Mouse (Mus musculus) neural tube, embryonic 13.5 days (tissue): Measurements from ENCODE around the gene Kank4. TPM values are rescaled to one million over a fixed set of nuclear protein-coding genes. Genes with fewer than 3 reads are reported as not detected.
"Not testable (repeated sequence)": the region's sequence is repeated elsewhere in the genome, so short reads cannot be mapped to it uniquely, and the experiment has no call there.

Experiments
- ATAC-seq: fragments of 200-750 bp; cut with Nextera tagmentation; 2 replicates; pipeline ENCODE4 v1.8.0; 2017; ENCODE audit warnings: low read depth, mild to moderate bottlenecking, moderate TSS enrichment, moderate library complexity
- H3K27ac ChIP-seq: fragments of 300-500 bp; sonication (generic); replicated peaks from 2 replicates; pipeline ENCODE4 v1.5.1; 2015; ENCODE audit warnings: moderate library complexity, mild to moderate bottlenecking, inconsistent platforms
- H3K27me3 ChIP-seq: fragments of 300-500 bp; sonication (generic); 2 replicates; pipeline ENCODE4 v1.6.1; 2015; ENCODE audit warnings: mild to moderate bottlenecking, inconsistent platforms
- H3K36me3 ChIP-seq: fragments of 300-500 bp; sonication (generic); 2 replicates; pipeline ENCODE4 v1.6.1; 2015; ENCODE audit warnings: mild to moderate bottlenecking, inconsistent platforms
- H3K4me1 ChIP-seq: fragments of 300-500 bp; sonication (generic); replicated peaks from 2 replicates; pipeline ENCODE4 v1.6.1; 2015; ENCODE audit warnings: inconsistent platforms
- H3K4me2 ChIP-seq: fragments of 300-500 bp; sonication (generic); 2 replicates; pipeline ENCODE4 v1.6.1; 2015; ENCODE audit warnings: inconsistent platforms, mild to moderate bottlenecking, moderate library complexity
- H3K4me3 ChIP-seq: fragments of 300-500 bp; sonication (generic); 2 replicates; pipeline ENCODE4 v1.5.1; 2015; ENCODE audit warnings: mild to moderate bottlenecking, inconsistent platforms
- H3K9ac ChIP-seq: fragments of 300-500 bp; sonication (generic); 2 replicates; pipeline ENCODE4 v1.6.1; 2015; ENCODE audit warnings: moderate library complexity, mild to moderate bottlenecking, inconsistent platforms
- H3K9me3 ChIP-seq: fragments of 300-500 bp; sonication (generic); 2 replicates; pipeline ENCODE4 v1.6.1; 2016; ENCODE audit warnings: inconsistent platforms
- WGBS: fragments of 180-500 bp; shearing (Covaris S2); methylation state at CpG from one replicate; pipeline ENCODE4 v1.1.7; 2015; 5-methylcytosine and 5-hydroxymethylcytosine counted together
- polyA plus RNA-seq: library from polyadenylated mRNA; unstranded; fragments of >200 nt; fragmentation: Nextera tagmentation; extraction: Ambion mirVana; gene quantifications from 2 replicates; pipeline ENCODE4 v1.2.1, GENCODE M21; 2015

Kank4 gene
- polyA plus RNA-seq, 1 experiment from 2014 or later = 0.47 TPM

DNA sequence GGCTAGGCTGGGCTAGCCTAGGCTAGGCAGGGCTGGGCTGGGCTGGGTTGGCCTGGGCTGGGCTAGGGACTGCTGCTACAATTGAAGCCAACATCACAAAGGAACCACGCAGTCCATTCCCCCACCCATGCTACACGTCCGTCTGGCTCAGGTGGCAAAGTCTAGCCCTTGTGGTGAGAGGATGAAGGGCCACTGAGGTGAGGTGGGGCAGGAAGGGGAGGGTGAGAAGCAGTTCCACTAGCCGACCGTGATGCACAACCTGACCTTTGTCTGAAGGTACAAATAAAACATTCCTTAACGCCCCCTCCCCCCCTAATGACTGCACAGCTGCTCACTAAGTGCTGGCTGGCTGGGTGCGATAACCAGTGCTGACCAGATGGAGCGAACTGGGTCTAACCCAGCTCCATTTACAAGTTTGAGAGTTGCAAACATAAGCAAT lies 28.4 kb upstream of the Kank4 start:
- H3K4me3 ChIP-seq = no peak overlapping the region
- H3K9me3 ChIP-seq = no peaks in the 10 kb centered on the region
- WGBS = 66% methylated on average over 8 of the region's 8 CpGs
- H3K36me3 ChIP-seq = no peaks in the 10 kb centered on the region
- no peak overlapping the region for H3K9ac ChIP-seq
- 0 out of 2 replicates have a peak, but pooled peaks cover under 1% of the 10 kb centered on the region for H3K4me1 ChIP-seq
- no peak overlapping the region for H3K4me2 ChIP-seq
- no peaks in the 10 kb centered on the region for H3K27me3 ChIP-seq
- ATAC-seq = no peak
- H3K27ac ChIP-seq = no peak overlapping the region

DNA sequence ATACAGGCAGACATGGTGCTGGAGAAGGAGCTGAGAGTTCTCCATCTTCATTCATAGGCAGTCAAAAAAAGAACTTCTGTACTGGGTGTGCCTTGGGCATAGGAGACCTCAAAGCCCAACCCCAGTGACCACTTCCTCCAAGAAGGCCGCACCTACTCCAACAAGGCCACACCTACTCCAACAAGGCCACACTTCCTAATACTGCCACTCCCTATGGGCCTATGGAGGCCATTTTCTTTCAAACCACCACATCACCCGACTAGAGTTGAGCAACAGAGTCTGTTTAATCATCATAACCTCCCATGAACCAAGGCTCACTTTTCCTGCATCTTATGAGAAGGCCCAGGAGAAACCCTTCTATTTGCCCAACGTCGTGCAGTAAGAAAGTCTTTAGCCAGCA lies 27.9 kb upstream of the Kank4 start:
- no peak overlapping the region for H3K9ac ChIP-seq
- 92% methylated on average over 4 of the region's 4 CpGs for WGBS
- ATAC-seq = no peak
- 0 out of 2 replicates have a peak, but pooled peaks cover 6% of the 10 kb centered on the region for H3K4me1 ChIP-seq
- H3K9me3 ChIP-seq = no peaks in the 10 kb centered on the region
- H3K4me3 ChIP-seq = no peak overlapping the region
- no peaks in the 10 kb centered on the region for H3K27me3 ChIP-seq
- no peak overlapping the region for H3K4me2 ChIP-seq
- no peaks in the 10 kb centered on the region for H3K36me3 ChIP-seq
- H3K27ac ChIP-seq = no peak overlapping the region

DNA sequence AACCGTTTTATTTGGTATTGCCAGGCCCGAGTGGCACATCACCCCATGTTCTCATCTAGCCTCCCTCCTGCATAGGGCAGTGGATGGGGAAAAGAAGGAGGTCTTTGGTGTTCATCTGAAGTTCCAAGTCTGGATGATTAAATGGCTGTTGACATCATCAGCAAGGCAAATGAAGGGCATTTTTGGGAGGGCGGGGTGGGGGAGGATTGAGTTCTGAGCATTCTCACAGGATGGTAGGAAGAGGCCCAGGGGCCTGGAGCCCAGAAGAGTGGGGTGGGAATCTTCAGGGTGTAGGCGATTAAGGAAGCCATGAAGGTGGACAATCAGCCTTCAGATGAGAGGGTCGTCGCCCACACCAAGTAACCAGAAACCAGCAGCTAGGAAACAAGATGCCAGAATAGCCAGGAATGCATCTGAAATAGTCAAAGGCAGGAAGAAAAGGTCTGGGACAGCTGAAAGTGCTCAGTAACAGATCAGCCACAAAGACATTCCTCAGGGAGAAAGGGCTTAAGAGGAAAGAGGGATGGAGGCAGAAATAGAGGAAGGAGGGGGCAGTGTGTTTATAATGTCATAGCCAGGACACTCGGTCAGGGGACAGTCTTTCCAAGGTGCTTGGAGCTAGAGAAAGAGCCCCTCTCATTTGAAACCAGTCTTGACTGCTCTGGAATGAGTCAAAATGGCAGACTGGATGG lies 26.7 kb upstream of the Kank4 start:
- WGBS = 78% methylated on average over 7 of the region's 7 CpGs
- H3K4me1 ChIP-seq = 0 out of 2 replicates have a peak, but pooled peaks cover 6% of the 10 kb centered on the region

DNA sequence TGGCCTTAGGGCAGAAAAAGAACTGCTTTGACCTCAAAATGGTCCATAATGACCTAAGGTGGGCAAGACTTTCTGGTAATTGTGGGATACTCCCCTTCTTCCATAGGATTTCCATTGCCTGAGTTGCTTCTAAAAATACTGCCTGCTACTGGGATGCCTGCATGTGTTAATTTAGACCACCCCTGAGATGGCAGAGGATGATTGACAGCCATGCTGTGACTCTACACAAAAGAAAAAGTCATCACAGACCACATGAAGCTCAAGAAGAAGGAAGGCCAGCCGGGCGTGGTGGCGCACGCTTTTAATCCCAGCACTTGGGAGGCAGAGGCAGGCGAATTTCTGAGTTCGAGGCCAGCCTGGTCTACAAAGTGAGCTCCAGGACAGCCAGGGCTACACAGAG lies 23.9 kb upstream of the Kank4 start:
- H3K27ac ChIP-seq, H3K4me2 ChIP-seq, H3K4me1 ChIP-seq, H3K36me3 ChIP-seq, H3K27me3 ChIP-seq, H3K4me3 ChIP-seq, H3K9ac ChIP-seq, H3K9me3 ChIP-seq, ATAC-seq: not testable (repeated sequence)
- WGBS = 87% methylated on average over 6 of the region's 6 CpGs

More for the DNA sequence above, 26.7 kb upstream of the Kank4 start:
- Histone ChIP-seq H3K27ac (no peak overlapping the region), H3K9me3 (no peaks in the 10 kb centered on the region), H3K4me3 (no peak overlapping the region), H3K9ac (no peak overlapping the region), H3K27me3 (no peaks in the 10 kb centered on the region), H3K4me2 (no peak overlapping the region), H3K36me3 (no peaks in the 10 kb centered on the region)
- no peak for ATAC-seq

DNA sequence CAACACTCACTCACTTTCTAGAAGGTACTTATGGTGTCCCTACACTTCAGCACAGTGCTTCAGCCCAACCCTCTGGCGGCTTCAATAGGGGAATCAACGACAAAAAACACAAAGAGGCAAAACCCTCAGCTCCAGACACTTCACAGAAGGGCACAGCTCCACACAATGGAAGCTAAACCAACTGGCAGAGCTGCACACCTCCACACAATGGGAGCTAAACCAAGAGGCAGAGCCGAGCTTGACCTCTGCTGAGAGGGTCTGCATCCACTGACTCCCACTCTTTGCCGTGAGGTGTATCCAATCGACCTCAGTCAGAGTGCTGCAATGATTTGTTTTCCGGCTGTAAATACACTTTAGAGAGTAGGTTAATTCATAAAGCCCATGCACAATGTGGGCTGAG lies 23.2 kb upstream of the Kank4 start:
- H3K4me3 ChIP-seq = no peak overlapping the region
- H3K27me3 ChIP-seq = no peaks in the 10 kb centered on the region
- H3K4me2 ChIP-seq = no peak overlapping the region
- H3K27ac ChIP-seq = no peak overlapping the region
- ATAC-seq = no peak
- no peaks in the 10 kb centered on the region for H3K36me3 ChIP-seq
- WGBS = 22% methylated on average over 6 of the region's 6 CpGs
- H3K9ac ChIP-seq = no peak overlapping the region
- H3K4me1 ChIP-seq = 0 out of 2 replicates have a peak, but pooled peaks cover 6% of the 10 kb centered on the region
- H3K9me3 ChIP-seq = no peaks in the 10 kb centered on the region

DNA sequence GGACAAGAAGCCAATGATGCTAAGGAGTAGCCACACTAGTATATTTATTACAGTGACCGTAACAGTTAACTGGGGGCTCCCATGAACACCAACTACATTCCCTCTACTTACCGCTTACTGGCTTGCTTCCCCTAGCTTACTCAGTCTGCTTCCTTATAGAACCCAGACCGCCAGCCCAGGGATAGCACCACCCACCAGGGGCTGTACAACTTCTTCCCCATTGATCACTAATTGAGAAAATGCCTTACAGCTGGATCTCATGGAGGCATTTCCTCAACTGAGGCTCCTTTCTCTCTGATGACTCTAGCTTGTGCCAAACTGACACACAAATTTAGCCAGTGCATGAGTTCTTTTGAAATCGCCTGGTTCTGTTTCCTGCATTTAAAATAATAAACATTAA lies 21.6 kb upstream of the Kank4 start:
- H3K4me3 ChIP-seq = no peak overlapping the region
- no peak for ATAC-seq
- no peak overlapping the region for H3K4me2 ChIP-seq
- H3K27ac ChIP-seq = no peak overlapping the region
- H3K27me3 ChIP-seq = no peaks in the 10 kb centered on the region
- 90% methylated on average over 4 of the region's 4 CpGs for WGBS
- H3K9me3 ChIP-seq = no peaks in the 10 kb centered on the region
- 0 out of 2 replicates have a peak, but pooled peaks cover 6% of the 10 kb centered on the region for H3K4me1 ChIP-seq
- no peaks in the 10 kb centered on the region for H3K36me3 ChIP-seq
- no peak overlapping the region for H3K9ac ChIP-seq

DNA sequence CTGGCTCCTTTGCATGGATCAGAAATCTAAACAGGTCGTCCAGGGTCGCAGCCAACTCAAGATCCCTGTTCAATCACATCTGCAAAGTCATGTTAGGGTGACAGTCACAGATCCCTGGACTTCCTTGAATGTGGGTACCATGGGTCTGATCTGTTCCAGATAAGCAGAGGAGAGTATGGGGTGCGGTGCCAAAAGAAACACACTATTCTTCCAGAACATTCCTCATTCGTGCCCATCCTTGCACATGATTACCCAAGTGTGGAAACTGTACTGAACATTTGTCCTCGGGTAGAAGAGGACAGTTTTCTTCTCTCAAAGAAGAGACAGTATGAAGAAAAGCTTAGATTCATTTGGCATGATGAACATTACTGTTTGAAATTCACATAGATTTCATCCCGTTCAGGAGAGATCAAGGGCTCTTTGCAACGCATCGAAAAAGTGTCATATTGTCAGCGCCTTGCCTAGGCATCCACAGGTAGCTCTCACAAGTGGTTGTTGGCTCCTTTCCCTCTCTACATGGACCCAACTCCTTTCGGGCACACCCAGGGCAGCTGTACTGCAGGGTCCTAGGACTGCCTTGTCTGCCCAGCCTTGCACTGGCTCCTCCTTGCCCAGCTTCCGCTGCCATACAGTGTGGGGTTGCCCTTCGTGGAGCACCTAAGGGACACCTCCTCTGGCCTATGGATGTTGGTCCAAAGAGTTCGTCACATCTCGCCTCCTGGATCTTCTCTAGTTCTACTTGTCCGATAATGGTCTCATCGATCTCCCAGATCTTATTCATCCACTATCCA lies 20.6 kb upstream of the Kank4 start:
- no peak overlapping the region for H3K9ac ChIP-seq
- ATAC-seq = no peak
- no peaks in the 10 kb centered on the region for H3K27me3 ChIP-seq
- no peaks in the 10 kb centered on the region for H3K9me3 ChIP-seq
- WGBS = 94% methylated on average over 16 of the region's 16 CpGs
- H3K36me3 ChIP-seq = no peaks in the 10 kb centered on the region
- no peak overlapping the region for H3K4me2 ChIP-seq
- H3K4me3 ChIP-seq = no peak overlapping the region
- no peak overlapping the region for H3K27ac ChIP-seq
- 0 out of 2 replicates have a peak, but pooled peaks cover 6% of the 10 kb centered on the region for H3K4me1 ChIP-seq

DNA sequence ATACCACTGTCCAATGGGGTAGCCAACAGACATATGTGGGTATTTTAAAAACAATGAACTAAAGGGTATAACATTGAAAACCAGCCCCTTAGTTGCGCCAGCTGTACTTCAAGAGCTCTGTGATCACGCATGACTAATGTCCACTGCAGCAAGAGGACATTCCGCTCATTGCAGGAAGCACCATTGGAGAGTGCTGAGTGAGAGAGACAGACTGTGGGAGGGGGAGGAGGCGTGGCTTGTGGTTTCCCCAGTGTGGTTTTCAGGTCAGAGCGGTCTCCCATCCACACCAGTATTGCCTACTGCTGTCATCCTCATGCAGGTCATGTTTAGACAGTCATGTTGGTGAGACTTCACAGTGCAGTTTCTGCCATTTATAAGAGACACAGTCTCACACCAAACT lies 19.2 kb upstream of the Kank4 start:
- no peak overlapping the region for H3K4me3 ChIP-seq
- WGBS = 47% methylated on average over 5 of the region's 5 CpGs
- 0 out of 2 replicates have a peak, but pooled peaks cover 6% of the 10 kb centered on the region for H3K4me1 ChIP-seq
- no peaks in the 10 kb centered on the region for H3K36me3 ChIP-seq
- H3K9me3 ChIP-seq = no peaks in the 10 kb centered on the region
- no peak overlapping the region for H3K4me2 ChIP-seq
- ATAC-seq = no peak
- no peaks in the 10 kb centered on the region for H3K27me3 ChIP-seq
- H3K9ac ChIP-seq = no peak overlapping the region
- H3K27ac ChIP-seq = no peak overlapping the region

DNA sequence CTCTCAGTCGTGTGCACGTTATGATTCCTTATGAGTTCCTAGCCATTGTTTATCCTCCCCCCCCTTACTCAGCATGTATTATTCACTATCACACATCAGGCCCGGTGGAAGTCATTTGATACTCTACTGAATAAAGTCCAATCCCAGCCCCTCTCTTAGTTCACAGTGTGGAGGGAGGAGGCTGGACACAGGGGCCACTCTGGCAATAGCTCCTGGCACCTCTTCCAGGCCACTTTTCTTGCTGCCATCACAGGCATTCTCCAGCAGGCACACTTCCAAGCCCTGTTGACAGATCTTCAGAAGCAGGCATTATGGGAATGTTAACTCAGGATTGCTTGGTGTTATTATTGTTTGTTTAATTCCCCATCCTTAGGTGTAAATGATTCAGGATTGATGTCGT lies 17.4 kb upstream of the Kank4 start:
- ATAC-seq = no peak
- WGBS = 67% methylated on average over 4 of the region's 4 CpGs

DNA sequence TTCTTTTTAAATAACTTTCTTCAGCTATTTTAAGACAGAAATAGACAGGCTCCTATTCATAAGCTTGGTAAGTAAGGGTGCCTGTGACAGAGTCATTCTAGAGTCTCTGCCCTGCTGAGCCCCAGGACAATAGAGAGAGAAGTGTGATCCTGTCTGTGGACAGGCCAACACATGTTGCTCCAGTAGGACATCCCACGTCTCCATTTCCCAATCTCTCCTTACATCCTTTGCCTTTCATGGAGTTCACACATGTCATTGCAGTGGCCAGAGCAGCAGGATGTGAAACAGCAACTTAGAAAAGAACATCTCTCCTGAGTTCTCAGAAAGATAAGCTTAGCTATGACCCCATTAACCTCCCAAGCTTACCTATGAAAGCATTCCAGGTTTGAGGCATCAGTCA lies 14.4 kb upstream of the Kank4 start:
- ATAC-seq = no peak
- Histone ChIP-seq H3K4me1 (no peaks in the 10 kb centered on the region), H3K27me3 (no peaks in the 10 kb centered on the region), H3K36me3 (no peaks in the 10 kb centered on the region), H3K4me3 (no peak overlapping the region), H3K4me2 (no peak overlapping the region), H3K9ac (no peak overlapping the region), H3K9me3 (no peaks in the 10 kb centered on the region), H3K27ac (no peak overlapping the region)
- WGBS = 87% methylated on average over 1 of the region's 1 CpGs

More for the DNA sequence above, 17.4 kb upstream of the Kank4 start:
- Histone ChIP-seq H3K4me2 (no peak overlapping the region), H3K4me3 (no peak overlapping the region), H3K9me3 (no peaks in the 10 kb centered on the region), H3K27me3 (no peaks in the 10 kb centered on the region), H3K4me1 (no peaks in the 10 kb centered on the region), H3K36me3 (no peaks in the 10 kb centered on the region), H3K9ac (no peak overlapping the region), H3K27ac (no peak overlapping the region)

DNA sequence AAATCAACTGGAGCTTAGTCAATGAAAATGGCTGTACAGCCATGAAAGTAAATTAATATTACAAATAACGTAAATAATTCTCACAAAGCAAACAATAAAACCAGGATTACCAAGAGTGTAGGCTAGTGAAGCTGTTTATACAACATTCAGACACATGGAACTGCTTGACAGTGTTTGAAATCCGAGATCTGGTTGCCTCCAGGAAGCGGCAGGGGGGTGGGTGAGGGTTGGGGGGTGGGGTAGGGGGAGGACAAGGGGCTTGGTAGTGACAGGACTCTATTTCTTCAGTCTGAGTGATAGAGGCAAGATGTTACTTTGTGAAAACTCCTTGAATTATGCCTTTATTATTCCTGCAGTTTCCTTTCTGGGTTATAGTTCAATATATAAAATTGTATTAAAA lies 9.4 kb upstream of the Kank4 start:
- Histone ChIP-seq H3K27me3 (no peaks in the 10 kb centered on the region), H3K36me3 (no peaks in the 10 kb centered on the region), H3K9ac (no peak overlapping the region), H3K27ac (no peak overlapping the region), H3K4me2 (no peak overlapping the region), H3K4me3 (no peak overlapping the region), H3K9me3 (no peaks in the 10 kb centered on the region), H3K4me1 (no peaks in the 10 kb centered on the region)
- no peak for ATAC-seq
- 60% methylated on average over 3 of the region's 3 CpGs for whole genome bisulfite sequencing

DNA sequence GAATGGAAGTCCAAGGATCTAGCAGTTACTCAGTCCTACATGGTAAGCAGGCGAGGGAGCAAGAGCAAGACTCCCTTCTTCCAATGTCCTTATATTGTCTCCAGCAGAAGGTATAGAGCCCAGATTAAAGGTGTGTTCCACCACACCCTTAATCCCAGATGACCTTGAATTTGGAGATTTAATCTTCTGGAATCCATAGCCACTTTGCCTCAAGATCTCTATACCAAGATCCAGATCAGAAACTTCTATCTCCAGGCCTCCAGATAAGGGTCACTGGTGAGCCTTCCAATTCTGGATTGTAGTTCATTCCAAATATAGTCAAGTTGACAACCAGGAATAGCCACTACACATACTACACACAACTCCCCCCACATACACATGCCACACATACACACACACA lies 6.4 kb upstream of the Kank4 start, which contains the start of gene I0C0044D17Rik:
TSS of gene I0C0044D17Rik (minus strand) at position 101 of the 400 bp plus-strand sequence.
- 93% methylated on average over 1 of the region's 1 CpGs for WGBS
- not testable (repeated sequence) for H3K4me2 ChIP-seq, H3K4me3 ChIP-seq, H3K27ac ChIP-seq, H3K4me1 ChIP-seq, ATAC-seq, H3K9ac ChIP-seq, H3K9me3 ChIP-seq, H3K36me3 ChIP-seq
- peaks cover 13% of the 10 kb centered on the region for H3K27me3 ChIP-seq
